Mouse (Mus musculus) neural tube, embryonic 14.5 days (tissue): ENCODE measurements at regions not wholly inside any gene's neighbourhood (a gene's known extent, or its start where the extent isn't known, plus 50 kb on each side); places are given as distances from the start of the nearest gene placed in this dataset.
A peak's percentile ranks its signal among the peaks of the same experiment; 100 is the strongest.

Experiments used
- ATAC-seq: fragments of 200-750 bp; cut with Nextera tagmentation; 2 replicates; pipeline ENCODE4 v1.8.0; 2017; ENCODE audit warnings: low read depth, mild to moderate bottlenecking, moderate TSS enrichment, moderate library complexity
- H3K27ac ChIP-seq: fragments of 300-500 bp; sonication (generic); 2 replicates; pipeline ENCODE4 v1.5.1; 2014; ENCODE audit warnings: low read depth, mild to moderate bottlenecking, control low read depth, low read length, moderate library complexity, mixed read lengths
- H3K27me3 ChIP-seq: fragments of 300-500 bp; sonication (generic); 2 replicates; pipeline ENCODE4 v1.6.1; 2014; ENCODE audit warnings: low read length; ENCODE audit not compliant: control insufficient read depth, insufficient read depth
- H3K36me3 ChIP-seq: fragments of 300-500 bp; sonication (generic); 2 replicates; pipeline ENCODE4 v1.6.1; 2014; ENCODE audit warnings: low read length, mixed read lengths; ENCODE audit not compliant: control insufficient read depth, insufficient read depth
- H3K4me1 ChIP-seq: fragments of 300-500 bp; sonication (generic); 2 replicates; pipeline ENCODE4 v1.6.1; 2014; ENCODE audit warnings: low read length; ENCODE audit not compliant: control insufficient read depth, insufficient read depth
- H3K4me2 ChIP-seq: fragments of 300-500 bp; sonication (generic); 2 replicates; pipeline ENCODE4 v1.6.1; 2014; ENCODE audit warnings: mild to moderate bottlenecking, low read depth, low read length, control low read depth
- H3K4me3 ChIP-seq: fragments of 300-500 bp; sonication (generic); 2 replicates; pipeline ENCODE4 v1.5.1; 2014; ENCODE audit warnings: low read depth, low read length, control low read depth, mixed read lengths
- H3K9ac ChIP-seq: fragments of 300-500 bp; sonication (generic); replicated peaks from 2 replicates; pipeline ENCODE4 v1.6.1; 2014; ENCODE audit warnings: low read depth, mild to moderate bottlenecking, control low read depth, low read length, mixed read lengths
- H3K9me3 ChIP-seq: fragments of 300-500 bp; sonication (generic); 2 replicates; pipeline ENCODE4 v1.6.1; 2016; ENCODE audit warnings: low read length; ENCODE audit not compliant: control insufficient read depth
- WGBS: fragments of 180-500 bp; shearing (Covaris S2); extraction: QIAGEN DNeasy Blood & Tissue Kit; methylation state at CpG from one replicate; pipeline ENCODE4 v1.1.7; 2014; 5-methylcytosine and 5-hydroxymethylcytosine counted together

DNA sequence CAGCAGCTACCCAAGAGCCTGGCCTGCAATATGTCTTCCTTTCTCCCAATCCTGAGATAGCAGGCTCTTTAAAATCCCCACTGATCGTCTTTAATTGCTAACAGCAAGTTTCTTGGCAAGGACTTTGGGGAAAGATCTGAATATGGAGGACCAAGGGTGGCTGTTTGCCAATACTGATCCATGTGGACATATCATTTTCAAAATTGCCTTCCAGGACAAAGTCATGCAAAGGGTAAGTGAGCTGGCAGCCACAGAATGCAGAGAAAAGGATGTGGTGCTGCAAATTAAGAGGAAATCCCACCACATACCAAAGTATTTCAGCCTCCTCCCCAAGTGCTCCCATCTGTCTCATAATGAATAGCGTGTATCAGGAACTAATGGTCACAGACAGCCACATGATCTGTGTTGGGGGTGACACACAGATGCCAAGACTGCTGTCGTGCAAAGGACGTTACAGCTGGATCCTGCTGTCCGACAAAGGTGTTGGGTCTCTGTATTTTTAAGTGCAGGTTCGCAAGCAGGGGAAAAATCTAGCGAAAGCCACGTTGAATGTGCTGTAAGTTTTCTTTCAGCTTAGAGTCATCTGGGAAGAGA, 87.6 kb upstream of the 1700024P04Rik start:
- H3K9ac ChIP-seq: no peak overlapping the region
- H3K9me3 ChIP-seq: no peaks in the 10 kb centered on the region
- H3K36me3 ChIP-seq: no peaks in the 10 kb centered on the region
- H3K4me3 ChIP-seq: no peak overlapping the region
- H3K27ac ChIP-seq: no peak overlapping the region
- 63% methylated on average over 8 of the region's 8 CpGs for WGBS
- no peaks in the 10 kb centered on the region for H3K4me1 ChIP-seq
- H3K4me2 ChIP-seq: no peak overlapping the region
- H3K27me3 ChIP-seq: no peaks in the 10 kb centered on the region
- no peak for ATAC-seq

GRCm38 (mm10) chr13:99071413-99071812, 87.0 kb upstream of the 1700024P04Rik start:
- WGBS: 31% methylated on average over 6 of the region's 6 CpGs
- H3K36me3 ChIP-seq: no peaks in the 10 kb centered on the region
- no peak overlapping the region for H3K4me2 ChIP-seq
- peak; percentile 38; the same call in 1 of the 2 replicates for ATAC-seq
- H3K9ac ChIP-seq: no peak overlapping the region
- H3K27ac ChIP-seq: no peak overlapping the region
- no peaks in the 10 kb centered on the region for H3K27me3 ChIP-seq
- H3K4me1 ChIP-seq: no peaks in the 10 kb centered on the region
- no peak overlapping the region for H3K4me3 ChIP-seq
- no peaks in the 10 kb centered on the region for H3K9me3 ChIP-seq

DNA sequence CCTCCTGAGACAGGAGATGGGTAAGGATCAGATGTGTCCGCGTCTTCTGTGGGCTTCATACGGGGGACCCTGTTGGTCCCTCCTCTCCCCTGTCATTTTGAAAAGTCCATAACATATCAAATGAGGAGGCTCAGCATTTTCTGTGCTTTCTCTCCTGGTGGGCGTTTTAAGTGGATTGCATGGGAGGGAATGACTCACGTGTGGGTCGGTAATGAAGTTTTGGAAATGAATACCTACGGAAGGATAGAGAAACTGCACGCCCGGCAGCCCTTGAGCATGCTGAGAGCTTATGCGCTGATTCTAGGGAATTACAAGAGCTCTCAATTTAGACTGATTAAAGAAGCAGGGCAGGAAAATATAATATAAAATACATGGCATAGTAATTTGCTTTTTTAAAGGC, 85.4 kb upstream of the 1700024P04Rik start:
- no peak overlapping the region for H3K27ac ChIP-seq
- H3K36me3 ChIP-seq: no peaks in the 10 kb centered on the region
- no peak overlapping the region for H3K9ac ChIP-seq
- no peaks in the 10 kb centered on the region for H3K4me1 ChIP-seq
- H3K27me3 ChIP-seq: no peaks in the 10 kb centered on the region
- 82% methylated on average over 10 of the region's 10 CpGs for WGBS
- no peak overlapping the region for H3K4me2 ChIP-seq
- no peak for ATAC-seq
- no peak overlapping the region for H3K4me3 ChIP-seq
- H3K9me3 ChIP-seq: no peaks in the 10 kb centered on the region

DNA sequence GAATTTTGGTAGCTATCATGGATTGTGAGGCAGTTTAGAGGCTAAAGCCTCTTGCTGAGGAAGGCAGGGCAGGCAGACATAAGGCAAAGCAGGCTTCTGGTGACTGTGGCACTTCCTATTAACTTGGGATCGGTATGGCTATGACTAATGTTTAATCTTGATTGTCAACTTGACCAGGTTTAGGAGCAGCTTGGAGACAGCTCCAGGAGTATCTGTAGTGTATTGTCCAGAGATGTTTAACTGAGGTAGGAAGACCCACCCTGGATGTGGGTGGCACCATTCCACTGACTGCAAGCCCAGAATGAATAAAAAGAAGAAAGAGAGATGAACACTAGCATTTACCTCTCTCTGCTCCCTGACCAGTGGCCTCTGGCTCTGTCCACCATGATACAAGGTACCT, 83.1 kb upstream of the 1700024P04Rik start:
- H3K36me3 ChIP-seq: no peaks in the 10 kb centered on the region
- H3K4me2 ChIP-seq: no peak overlapping the region
- no peak for ATAC-seq
- H3K27ac ChIP-seq: no peak overlapping the region
- H3K9ac ChIP-seq: no peak overlapping the region
- H3K4me3 ChIP-seq: no peak overlapping the region
- no peaks in the 10 kb centered on the region for H3K9me3 ChIP-seq
- H3K27me3 ChIP-seq: no peaks in the 10 kb centered on the region
- no peaks in the 10 kb centered on the region for H3K4me1 ChIP-seq
- 88% methylated on average over 1 of the region's 1 CpGs for WGBS

DNA sequence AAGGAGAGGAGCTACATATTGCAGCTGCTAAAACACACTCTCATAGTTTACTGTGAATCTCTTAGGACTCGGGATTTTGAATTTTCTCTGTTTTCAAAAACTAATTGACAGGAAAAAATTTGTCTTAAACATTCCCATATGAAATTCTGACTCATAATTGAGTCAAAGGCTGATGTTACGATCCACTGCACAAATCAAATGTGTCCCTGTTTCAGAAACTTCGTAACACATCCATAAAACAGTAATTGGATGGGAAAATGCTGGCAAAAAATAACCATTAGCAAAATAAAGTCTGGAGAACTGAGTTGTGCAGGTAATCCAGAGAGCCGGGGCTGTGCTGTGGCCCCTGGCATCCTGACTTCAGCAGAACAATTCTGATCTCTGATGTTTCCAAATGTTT, 79.1 kb upstream of the 1700024P04Rik start:
- H3K27ac ChIP-seq: no peak overlapping the region
- no peak for ATAC-seq
- H3K4me3 ChIP-seq: no peak overlapping the region
- H3K9ac ChIP-seq: no peak overlapping the region
- WGBS: 71% methylated on average over 4 of the region's 4 CpGs
- no peaks in the 10 kb centered on the region for H3K9me3 ChIP-seq
- H3K36me3 ChIP-seq: no peaks in the 10 kb centered on the region
- H3K27me3 ChIP-seq: no peaks in the 10 kb centered on the region
- no peak overlapping the region for H3K4me2 ChIP-seq
- no peaks in the 10 kb centered on the region for H3K4me1 ChIP-seq

GRCm38 (mm10) chr13:99062936-99063335, 78.6 kb upstream of the 1700024P04Rik start:
- Histone ChIP-seq H3K4me1 (no peaks in the 10 kb centered on the region), H3K4me3 (no peak overlapping the region), H3K27ac (no peak overlapping the region), H3K27me3 (no peaks in the 10 kb centered on the region), H3K9me3 (no peaks in the 10 kb centered on the region), H3K36me3 (no peaks in the 10 kb centered on the region), H3K9ac (no peak overlapping the region), H3K4me2 (no peak overlapping the region)
- WGBS: 35% methylated on average over 3 of the region's 3 CpGs
- ATAC-seq: no peak

DNA sequence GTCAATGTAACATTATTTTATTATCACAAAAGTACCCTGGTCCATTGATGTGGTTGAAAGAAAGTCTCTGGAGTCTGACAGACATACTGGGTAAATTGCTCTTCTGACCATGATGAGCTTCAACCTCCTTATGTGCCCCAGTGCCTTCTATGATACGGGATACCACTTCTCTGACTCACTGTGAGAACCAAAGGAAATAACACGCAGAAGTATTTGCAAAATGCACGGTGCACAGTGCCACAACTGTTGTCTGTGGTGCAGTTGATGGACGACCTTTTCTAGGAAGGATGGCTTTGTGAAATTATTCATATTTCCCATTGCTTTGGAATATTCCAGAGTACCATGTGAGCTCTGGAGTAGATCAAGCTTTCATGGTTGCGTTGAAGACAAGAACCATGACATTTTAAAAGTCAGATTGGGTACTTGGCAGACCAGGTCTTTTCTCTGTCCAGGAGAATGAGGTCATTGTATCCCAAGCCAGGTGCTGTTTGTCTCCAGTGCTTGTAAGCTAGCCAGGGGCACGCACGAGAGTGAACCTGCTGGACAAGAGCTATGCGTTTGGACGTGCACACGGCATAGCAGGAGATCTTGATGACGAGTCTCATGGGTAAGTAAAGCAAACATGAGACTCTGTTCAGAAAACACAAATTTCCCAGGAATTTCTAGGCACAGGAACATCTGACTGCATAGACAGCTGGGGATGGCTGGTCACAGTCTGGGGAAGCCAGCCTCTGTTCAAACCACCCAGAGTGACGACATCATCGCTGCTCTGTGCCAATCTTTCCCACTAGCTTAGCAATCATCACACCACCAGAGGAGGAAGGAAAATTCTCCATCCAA, 74.0 kb upstream of the 1700024P04Rik start:
- ATAC-seq: no peak
- 87% methylated on average over 13 of the region's 13 CpGs for WGBS
- H3K27ac ChIP-seq: no peak overlapping the region

GRCm38 (mm10) chr13:99057696-99058095, 73.3 kb upstream of the 1700024P04Rik start:
- Histone ChIP-seq H3K36me3 (no peaks in the 10 kb centered on the region), H3K27me3 (no peaks in the 10 kb centered on the region), H3K9ac (no peak overlapping the region), H3K4me1 (peaks cover 3% of the 10 kb centered on the region; the same call in 1 of the 2 replicates), H3K9me3 (no peaks in the 10 kb centered on the region), H3K4me3 (no peak overlapping the region), H3K4me2 (no peak overlapping the region), H3K27ac (no peak overlapping the region)
- 92% methylated on average over 6 of the region's 6 CpGs for WGBS
- ATAC-seq: 0 out of 2 replicates have a peak, but pooled peaks have one; percentile 21

More for the DNA sequence above, 74.0 kb upstream of the 1700024P04Rik start:
- peaks cover 3% of the 10 kb centered on the region; the same call in 1 of the 2 replicates for H3K4me1 ChIP-seq
- no peak overlapping the region for H3K4me3 ChIP-seq
- H3K9me3 ChIP-seq: no peaks in the 10 kb centered on the region
- H3K27me3 ChIP-seq: no peaks in the 10 kb centered on the region
- H3K4me2 ChIP-seq: no peak overlapping the region
- H3K36me3 ChIP-seq: no peaks in the 10 kb centered on the region
- no peak overlapping the region for H3K9ac ChIP-seq

DNA sequence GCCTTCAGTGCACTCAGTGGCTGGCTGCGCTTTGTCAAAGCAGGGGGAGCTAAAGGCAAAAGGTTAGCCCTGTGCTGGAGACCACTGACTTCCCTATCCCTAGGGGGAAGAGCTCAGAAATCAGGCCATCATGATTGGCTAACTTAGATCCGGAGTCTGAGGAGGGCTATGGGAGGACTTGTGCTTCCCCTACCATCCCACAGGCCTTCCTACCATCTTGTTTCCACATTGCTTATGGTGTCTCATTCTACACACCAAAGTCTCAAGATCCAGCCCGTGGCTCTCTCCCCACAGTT, 72.9 kb upstream of the 1700024P04Rik start:
- 66% methylated on average over 3 of the region's 3 CpGs for WGBS
- Histone ChIP-seq H3K4me3 (no peak overlapping the region), H3K36me3 (no peaks in the 10 kb centered on the region), H3K9me3 (no peaks in the 10 kb centered on the region), H3K4me1 (peaks cover 3% of the 10 kb centered on the region; the same call in 1 of the 2 replicates), H3K9ac (no peak overlapping the region), H3K4me2 (no peak overlapping the region), H3K27ac (no peak overlapping the region), H3K27me3 (no peaks in the 10 kb centered on the region)
- 0 out of 2 replicates have a peak, but pooled peaks have one; percentile 14 for ATAC-seq
